Mouse (Mus musculus): ENCODE measurements at regions not wholly inside any gene's neighbourhood (a gene's known extent, or its start where the extent isn't known, plus 50 kb on each side); places are given as distances from the start of the nearest gene placed in this dataset.

- DNase-seq (ENCODE audit: low spot score), result no peak
- intact Hi-C loops (cut with DNase I), result no loop called here
These were observed 223.3 kb upstream of the Noct start for GRCm38 (mm10) chr3:51000938-51001337.

DNA sequence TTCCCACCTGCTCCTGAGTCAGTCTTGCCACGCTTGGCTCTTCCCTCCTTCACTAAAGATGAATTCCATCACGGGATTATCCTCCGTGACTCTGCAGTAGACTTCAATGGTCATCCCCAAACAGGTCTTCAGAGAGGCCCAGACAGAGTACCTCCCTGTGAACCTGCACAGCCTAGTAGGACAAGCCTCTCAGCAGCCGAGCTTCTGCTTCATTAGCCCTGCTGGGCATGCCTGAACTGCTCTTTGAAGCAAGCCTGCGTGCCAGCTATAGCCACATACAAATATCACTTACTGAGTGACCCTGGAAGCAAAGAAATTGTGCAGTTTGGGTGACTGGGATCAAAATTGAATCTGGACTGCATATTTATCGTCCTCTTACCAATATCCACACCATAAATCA, 221.6 kb upstream of the Noct start:
- no peak for DNase-seq (ENCODE audit: low spot score)
- intact Hi-C loops (cut with DNase I), result no loop called here

- no peak for DNase-seq (ENCODE audit: low spot score)
These were observed 220.6 kb upstream of the Noct start for GRCm38 (mm10) chr3:51003506-51004170.

GRCm38 (mm10) chr3:51004216-51004615, 220.0 kb upstream of the Noct start:
- intact Hi-C loops (cut with DNase I), result no loop called here
- DNase-seq (ENCODE audit: low spot score), result no peak

More at GRCm38 (mm10) chr3:51003506-51004170, 220.6 kb upstream of the Noct start:
- intact Hi-C loops (cut with DNase I), result no loop called here

DNA sequence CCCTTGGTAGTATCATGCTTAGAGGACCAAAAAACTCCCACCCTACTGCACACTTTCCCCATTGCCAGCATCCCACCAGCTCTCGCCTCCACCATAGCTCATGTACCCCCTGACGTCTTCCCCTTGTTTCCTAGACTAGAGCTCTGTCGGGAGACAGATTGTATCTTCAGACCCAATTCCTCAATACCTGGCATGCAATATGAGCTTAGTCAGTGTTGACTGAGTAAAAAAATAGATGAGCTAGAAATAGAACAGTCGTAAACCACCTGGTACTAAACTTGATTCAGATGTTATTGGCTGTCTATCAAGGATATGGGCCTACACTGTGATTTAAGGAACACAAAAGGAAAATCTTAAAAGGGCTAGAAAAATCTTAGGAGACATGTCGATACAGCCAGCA, 215.1 kb upstream of the Noct start:
- DNase-seq (ENCODE audit: low spot score), result no peak
- intact Hi-C loops (cut with DNase I), result no loop called here

GRCm38 (mm10) chr3:51019650-51020346, 204.4 kb upstream of the Noct start:
- intact Hi-C loops (cut with DNase I), result no loop called here
- DNase-seq (ENCODE audit: low spot score), result no peak

GRCm38 (mm10) chr3:51024655-51025054, 199.6 kb upstream of the Noct start:
- no peak for DNase-seq (ENCODE audit: low spot score)
- intact Hi-C loops (cut with DNase I), result no loop called here

DNA sequence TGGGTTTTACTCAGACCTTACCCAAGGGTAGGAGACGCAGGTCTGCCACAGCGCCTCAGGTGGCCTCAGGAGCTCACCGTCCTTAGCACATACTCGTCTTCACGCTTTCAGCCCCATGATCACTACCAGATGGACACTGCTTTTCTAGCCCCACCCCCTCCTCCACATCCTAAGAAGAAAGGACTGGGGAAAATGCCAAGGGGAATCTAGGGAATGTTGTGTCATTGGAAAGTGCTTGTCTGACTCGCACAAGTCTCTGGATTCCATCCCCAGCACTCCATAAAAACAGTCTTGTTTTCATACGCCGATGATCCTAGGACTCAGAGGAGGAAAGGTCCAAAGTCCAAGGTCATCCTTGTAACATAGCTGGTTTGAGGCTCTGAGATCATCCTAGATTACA, 192.4 kb upstream of the Noct start:
- intact Hi-C loops (cut with DNase I), result no loop called here
- peak; percentile 11 for DNase-seq (ENCODE audit: low spot score)

DNA sequence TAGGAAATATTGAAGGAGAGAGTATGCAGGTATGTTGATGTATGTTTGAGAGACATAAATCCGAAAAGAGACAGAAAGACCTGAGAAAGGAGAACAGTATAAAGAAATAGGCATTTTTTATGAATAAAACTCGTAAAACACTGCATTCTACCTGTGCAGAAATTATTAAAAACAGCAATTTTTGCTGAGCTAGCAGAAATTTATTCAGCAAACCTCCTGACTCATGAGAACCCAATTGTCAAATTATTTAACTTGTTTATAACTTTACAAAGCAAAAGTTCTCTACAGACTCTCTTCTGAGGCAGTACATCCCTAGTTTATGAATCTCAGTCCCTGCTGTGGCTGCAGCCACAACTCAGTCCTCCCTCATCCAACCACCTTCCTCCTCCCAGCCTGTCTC, 191.0 kb upstream of the Noct start:
- intact Hi-C loops (cut with DNase I), result no loop called here
- no peak for DNase-seq (ENCODE audit: low spot score)

GRCm38 (mm10) chr3:51036700-51037306, 187.4 kb upstream of the Noct start:
- DNase-seq (ENCODE audit: low spot score), result no peak
- intact Hi-C loops (cut with DNase I), result no loop called here

DNA sequence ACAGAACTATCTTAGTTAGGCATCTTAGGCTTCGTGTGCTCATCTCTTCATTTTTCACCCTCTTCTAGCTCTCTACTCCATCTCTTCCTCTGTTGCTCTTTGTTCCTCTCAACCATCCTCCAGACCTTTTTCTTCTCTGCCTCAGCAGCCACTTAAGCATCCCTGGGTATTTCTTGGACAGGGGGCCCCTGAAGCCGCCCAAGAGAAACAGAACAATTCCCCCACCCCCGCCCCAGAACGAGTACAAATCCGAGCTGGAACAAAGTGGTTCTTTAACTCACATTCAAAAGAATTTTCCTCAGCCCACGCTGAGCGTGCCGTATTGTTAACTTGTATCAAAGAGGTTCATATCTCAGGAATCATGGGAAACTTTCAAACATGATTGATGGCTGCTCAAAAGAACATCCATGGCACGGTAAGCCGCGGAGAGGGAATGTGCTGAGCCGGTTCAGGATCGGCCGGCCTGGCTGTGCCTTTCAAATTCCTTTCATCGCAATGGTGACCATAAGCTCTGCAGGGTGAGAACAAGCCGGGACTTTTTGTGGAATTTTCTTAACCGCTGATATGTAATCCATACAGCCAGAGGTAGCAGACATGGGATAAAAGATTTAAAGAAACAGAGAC, 181.9 kb upstream of the Noct start:
- intact Hi-C loops (cut with DNase I), result no loop called here
- no peak for DNase-seq (ENCODE audit: low spot score)

DNA sequence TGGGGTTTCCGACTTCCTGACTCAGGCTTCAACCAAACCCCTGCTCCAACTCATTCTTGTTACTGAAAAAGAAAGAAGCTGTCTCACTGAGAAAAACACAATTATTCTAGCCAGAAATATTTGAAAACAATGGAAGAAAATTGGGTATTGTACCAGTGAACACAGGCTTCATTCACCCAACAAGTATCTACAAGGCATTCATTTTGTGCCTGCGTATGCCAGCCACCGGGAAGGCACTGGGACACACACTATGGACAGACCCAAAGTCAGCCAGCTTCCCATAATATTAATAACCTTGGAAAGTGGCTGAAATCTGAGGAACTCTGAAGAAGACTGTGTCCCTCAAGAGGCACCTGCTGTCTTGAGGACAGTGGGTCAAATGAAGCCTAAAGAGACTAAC, 175.5 kb upstream of the Noct start:
- intact Hi-C loops (cut with DNase I), result no loop called here
- DNase-seq (ENCODE audit: low spot score), result no peak

- intact Hi-C loops (cut with DNase I), result no loop called here
These were observed 174.1 kb upstream of the Noct start for GRCm38 (mm10) chr3:51050156-51050555.

GRCm38 (mm10) chr3:51055004-51055403, 169.2 kb upstream of the Noct start:
- no peak for DNase-seq (ENCODE audit: low spot score)
- intact Hi-C loops (cut with DNase I), result no loop called here

More at GRCm38 (mm10) chr3:51050156-51050555, 174.1 kb upstream of the Noct start:
- DNase-seq (ENCODE audit: low spot score), result no peak

DNA sequence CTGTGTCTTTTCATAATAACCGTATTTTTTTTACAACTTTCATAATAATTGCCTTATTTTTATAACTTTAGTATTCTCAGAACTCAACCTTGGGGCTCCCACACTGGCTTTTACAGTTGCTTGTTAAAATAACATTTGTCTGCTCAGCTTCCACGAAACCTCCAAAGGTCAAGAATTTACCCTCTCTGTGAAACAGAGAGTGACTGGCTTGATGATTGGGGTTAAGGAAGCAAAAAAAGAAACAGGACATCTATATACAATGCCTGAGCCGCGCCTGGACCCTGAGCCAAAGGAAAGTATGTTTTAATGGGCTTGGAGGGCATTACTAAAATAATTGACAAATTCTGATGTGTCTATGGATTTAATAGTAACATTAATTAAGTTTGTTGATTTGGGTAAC, 160.0 kb upstream of the Noct start:
- intact Hi-C loops (cut with DNase I), result no loop called here
- DNase-seq (ENCODE audit: low spot score), result no peak

- no peak for DNase-seq (ENCODE audit: low spot score)
- intact Hi-C loops (cut with DNase I), result no loop called here
These were observed 157.9 kb upstream of the Noct start for GRCm38 (mm10) chr3:51066373-51066772.

DNA sequence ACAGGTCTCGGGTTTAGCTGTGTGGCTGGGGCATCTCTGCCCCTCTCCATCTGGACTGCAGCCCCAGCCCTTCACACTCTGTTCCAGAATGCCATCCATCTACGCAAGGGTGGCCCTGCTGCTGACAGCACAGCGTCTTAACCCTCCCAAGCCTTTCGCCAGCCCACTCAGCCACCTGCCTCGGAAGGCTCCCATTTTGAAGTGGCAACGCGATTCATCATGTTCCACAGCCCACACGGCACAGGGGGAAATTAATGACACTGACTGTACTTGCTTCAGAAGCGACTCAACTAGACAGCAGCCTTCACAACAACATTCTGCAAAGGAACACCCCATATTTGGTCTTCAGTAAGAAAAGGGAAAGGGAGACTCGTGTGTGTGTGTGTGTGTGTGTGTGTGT, 151.8 kb upstream of the Noct start:
- no peak for DNase-seq (ENCODE audit: low spot score)
- intact Hi-C loops (cut with DNase I), result no loop called here

DNA sequence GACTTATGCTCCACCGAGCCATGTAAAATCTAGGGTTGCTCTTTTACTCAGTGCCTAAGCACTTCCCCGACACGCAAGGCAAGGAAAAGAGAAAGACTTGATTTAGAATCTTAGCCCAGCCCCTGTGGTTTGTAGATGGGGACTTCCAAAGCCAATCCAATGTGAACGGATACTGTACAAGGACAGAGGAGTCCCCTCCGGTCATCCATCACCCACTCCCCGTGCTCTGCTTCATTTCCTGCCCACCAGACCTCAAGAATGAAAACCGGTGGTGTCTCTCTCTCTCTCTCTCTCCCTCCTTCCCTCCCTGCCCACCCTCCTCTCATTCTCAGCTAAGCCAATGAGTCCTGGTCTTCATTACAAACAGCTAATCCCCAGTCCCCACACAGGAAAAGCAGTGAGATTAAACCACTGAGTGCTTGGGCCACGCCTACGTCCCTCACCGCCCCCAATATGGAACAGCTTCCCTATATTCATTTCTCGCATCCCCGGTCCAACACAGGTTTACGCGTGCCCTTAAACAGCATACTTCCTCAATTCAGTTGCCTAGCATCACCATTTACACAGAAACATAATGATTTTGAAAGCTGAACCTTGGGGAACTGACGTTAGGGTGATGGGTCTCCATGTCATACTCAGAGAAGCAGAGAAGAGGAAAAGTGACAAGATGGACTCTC, 151.1 kb upstream of the Noct start:
- no peak for DNase-seq (ENCODE audit: low spot score)

DNA sequence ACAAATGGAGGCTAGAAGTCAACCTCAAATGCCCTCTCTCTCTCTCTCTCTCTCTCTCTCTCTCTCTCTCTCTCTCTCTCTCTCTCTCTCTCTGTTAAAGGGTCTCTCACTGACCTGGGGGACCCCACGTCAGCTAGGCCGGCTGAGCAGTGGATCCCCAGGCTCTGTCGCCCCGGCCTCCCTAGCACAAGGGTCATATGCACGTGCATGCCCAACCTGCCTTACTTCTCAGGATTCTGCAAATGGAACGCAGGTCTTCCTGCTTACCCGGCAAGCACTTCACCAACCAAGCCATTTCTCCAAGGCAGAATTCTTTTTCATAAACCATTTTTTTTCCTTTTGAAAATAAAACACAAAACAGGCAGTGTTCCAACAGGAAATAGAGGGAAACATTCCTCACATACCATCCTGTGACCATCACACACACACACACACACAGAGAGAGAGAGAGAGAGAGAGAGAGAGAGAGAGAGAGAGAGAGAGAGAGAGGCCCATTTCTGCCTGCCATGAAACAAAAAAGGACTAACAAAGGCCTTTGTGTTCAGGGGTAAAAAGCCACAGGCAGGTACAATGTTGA, 150.4 kb upstream of the Noct start:
- intact Hi-C loops (cut with DNase I), result loop anchor here (2.0 kb wide), 1 partner anchor 47 kb away; no protein-coding TSS in a partner anchor
- DNase-seq (ENCODE audit: low spot score), result no peak

More for the DNA sequence above, 151.1 kb upstream of the Noct start:
- intact Hi-C loops (cut with DNase I), result no loop called here
